Mouse (Mus musculus) 3T3-L1 (cell line): ENCODE measurements around the gene Cep295nl.
A peak's percentile ranks its signal among the peaks of the same experiment; 100 is the strongest.
"Not testable (repeated sequence)": the region's sequence is repeated elsewhere in the genome, so short reads cannot be mapped to it uniquely, and the experiment has no call there.

Experiments used
- DNase-seq: peaks from one replicate; pipeline ENCODE4 v3.0.0-alpha.2; 2015; ENCODE audit warnings: low read depth, low spot score

The Cep295nl gene

GRCm38 (mm10) chr11:118321971-118322370 is 20.3 kb downstream of the Cep295nl start:
- no peak for DNase-seq

- DNase-seq: no peak
Observed at GRCm38 (mm10) chr11:118321500-118321899, 20.8 kb downstream of the Cep295nl start.

- DNase-seq: peak; percentile 77
Observed at GRCm38 (mm10) chr11:118318678-118319077, 23.6 kb downstream of the Cep295nl start.

DNA sequence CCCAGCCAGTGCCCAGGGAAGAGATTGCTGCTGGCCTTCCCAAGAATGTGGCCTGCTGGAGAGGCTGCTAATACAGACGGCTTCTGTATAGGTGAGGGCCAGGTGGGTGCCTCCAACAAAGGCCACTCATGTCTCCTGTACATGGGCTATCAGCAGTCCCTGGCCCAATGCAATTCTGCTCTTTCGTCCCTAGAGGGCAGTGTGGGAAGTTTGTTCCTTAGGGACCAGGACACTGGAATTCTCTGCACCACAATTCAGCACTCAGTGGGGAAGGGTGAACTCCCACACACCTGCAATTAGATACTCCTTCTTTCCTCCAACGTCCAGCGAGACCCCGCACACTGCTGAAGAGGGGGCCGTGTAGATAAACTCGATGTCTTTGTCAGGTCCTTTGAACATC is 25.2 kb downstream of the Cep295nl start:
- peak; percentile 82 for DNase-seq

GRCm38 (mm10) chr11:118316231-118316806 is 26.0 kb downstream of the Cep295nl start:
- DNase-seq: no peak

- DNase-seq: no peak
Observed at GRCm38 (mm10) chr11:118312132-118312723, 30.1 kb downstream of the Cep295nl start.

DNA sequence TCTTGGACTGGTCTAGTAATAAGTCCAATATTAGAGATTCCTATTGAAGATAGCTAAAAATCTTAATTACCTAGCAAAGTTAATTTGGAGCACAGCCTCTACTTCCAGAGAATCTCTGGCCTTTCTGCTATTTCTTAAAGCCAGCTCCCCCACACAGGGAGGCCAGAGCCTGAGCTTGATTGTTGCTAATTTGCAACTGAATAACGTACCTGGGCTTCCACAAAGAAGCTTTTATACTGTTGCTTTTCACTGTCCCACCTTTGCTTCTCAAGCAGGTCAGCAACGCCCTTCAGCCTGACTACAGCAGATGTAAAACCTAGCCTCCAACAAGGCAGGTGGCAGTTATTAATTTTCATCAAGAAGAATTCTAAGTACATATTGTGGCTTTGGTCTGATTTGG is 34.3 kb downstream of the Cep295nl start:
- DNase-seq: not testable (repeated sequence)

- DNase-seq: not testable (repeated sequence)
Observed at GRCm38 (mm10) chr11:118303959-118304358, 38.3 kb downstream of the Cep295nl start.

DNA sequence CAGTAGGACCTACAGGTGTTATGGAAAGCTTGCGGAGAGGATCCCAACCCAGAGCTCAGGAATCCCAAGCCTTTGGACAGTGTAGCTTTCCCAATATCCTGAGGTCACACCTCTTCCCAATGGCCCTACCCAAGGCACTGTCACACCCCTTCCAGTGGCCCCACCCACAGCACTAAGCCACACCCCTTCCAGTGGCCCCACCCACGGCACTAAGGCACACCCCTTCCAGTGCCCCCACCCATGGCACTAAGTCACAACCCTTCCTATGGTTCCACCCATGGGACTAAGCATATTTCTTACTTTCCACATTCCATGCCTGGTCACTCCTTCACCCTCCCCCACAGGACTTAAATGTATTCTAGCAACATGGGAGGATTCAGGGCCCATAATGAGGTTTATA is 43.5 kb downstream of the Cep295nl start:
- peak; percentile 32 for DNase-seq

GRCm38 (mm10) chr11:118297967-118298366 is 44.3 kb downstream of the Cep295nl start:
- no peak for DNase-seq

DNA sequence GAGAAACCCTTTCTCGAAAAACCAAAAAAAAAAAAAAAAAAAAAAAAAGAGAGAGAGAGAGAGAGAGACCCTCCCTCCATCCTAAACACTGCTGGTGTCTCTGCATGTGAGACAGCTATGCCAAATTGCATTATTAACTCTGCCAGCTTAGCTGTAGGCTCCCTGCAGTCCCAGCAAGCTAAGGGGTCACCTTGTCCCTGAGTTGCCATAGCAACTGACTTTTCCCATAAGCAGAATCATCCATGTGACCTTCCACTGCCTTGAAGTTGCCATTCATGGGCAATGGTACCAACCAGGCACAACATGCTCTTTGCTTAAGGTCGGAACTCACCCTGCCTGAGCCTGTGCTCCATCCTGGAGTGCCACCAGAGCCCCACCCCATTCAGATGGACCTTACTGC is 47.3 kb downstream of the Cep295nl start:
- no peak for DNase-seq

DNA sequence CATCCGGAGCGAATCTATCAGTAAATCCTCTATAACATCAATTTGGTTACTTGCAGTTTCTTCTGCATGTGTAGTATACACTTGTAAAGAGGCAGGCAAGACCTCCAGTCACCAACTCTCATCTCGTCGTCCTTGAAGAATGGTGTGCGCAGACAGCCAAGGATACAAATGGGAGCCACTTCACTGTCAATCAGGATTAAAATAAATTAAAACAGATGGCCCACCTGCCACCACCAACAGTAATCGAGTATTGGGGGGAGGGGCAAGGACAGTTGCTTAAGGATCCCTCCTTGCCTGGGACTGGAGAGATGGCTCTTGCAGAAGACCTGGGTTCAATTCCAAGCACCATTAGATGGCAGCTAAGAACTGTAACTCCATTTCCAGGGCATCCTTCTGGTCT is 49.6 kb downstream of the Cep295nl start:
- DNase-seq: no peak

DNA sequence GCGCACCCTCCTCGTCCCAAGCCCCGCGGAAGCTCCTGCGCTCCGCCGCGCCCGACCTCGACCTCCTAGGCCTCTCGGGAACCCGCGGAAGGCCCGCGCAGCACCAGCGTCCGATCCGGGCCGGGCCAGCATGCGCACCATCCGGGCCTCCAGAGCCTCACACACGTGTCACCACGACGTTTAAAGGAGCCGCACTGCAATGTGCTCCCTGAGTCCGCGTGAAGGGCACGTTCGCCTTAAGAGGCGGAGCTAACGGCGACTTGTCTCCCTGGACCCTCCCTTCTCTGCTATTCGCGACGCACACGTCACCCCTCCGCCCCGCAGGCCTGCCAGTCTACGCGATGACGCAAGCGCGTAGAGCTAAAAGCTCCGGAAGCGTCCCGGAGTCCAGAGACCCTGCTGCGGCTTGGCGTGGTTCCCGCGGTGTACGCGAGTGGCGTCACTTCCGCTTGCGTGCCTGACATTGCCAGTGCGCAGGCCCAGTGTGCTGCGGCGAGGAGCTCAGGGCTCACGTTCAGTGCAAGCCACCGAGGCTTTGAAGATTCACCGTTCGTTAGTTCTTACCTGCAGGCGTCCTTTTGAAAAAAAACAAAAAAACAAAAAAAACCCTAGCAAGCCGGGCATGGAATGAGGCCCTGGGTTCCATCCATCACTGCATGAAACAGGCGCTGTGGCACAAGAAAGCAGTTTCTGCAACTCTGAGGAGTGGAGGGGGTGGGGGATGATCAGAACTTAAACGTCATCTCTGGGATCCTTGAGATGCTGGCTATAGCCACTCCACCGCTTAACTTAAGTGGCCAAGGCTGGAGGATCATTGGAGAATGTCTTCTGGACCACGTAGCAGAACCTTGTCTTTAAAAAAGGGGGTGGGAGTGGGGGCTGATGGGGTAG is 52.1 kb downstream of the Cep295nl start, which contains the start of gene Usp36:
Gene Usp36, minus strand, starts transcription at position 246 of the 891 bp plus-strand sequence.
- peak; percentile 100 for DNase-seq

GRCm38 (mm10) chr11:118289562-118289961 is 52.7 kb downstream of the Cep295nl start:
- peak; percentile 61 for DNase-seq

GRCm38 (mm10) chr11:118289037-118289511 is 53.2 kb downstream of the Cep295nl start:
- peak; percentile 74 for DNase-seq

DNA sequence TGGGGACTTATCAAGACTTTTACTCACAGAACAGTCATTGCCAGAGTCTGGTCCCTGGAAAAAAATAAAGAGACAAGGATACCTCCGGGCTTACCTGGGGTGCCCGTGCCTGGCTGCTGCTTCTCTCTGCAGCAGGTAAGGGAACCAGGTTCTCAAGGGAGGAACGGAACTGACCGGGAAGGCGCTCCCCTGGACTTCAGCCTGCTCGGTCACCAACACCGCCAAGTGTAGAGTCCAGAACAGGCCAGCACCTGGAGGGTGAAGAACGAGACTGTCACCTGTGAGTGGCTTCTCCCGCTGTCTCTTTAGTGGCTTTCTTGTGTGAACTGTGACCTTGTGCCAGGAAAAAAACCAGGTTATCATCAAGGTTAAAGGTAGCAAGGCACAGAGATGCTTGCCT is 54.7 kb downstream of the Cep295nl start:
- DNase-seq: no peak

DNA sequence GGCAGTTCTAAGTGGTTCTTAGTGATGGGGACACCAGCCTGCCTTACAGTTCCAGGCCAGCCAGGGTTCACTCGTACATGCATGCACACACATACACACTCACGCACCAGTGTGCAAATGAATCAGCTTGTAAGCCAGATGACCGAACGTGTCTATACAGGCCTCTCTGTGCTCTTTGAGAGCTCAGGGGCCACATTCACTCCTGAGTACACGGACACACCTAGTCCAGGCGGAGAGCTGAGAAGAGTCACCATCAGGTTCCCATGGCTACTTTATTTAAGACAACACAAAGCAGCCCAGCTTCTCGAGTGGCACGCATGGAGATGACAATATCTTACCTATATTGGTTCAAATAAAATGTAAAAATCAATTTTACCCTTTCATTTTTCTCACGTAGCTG is 55.9 kb downstream of the Cep295nl start:
- DNase-seq: no peak

GRCm38 (mm10) chr11:118285791-118286190 is 56.5 kb downstream of the Cep295nl start:
- DNase-seq: no peak
